Mouse (Mus musculus) forebrain, embryonic 13.5 days (tissue): ENCODE data around the gene Bmp2k. TPM values are rescaled to one million over a fixed set of nuclear protein-coding genes. Genes with fewer than 3 reads are reported as not detected.

Experiments used
- ATAC-seq: fragments of 200-750 bp; cut with Nextera tagmentation; 2 replicates; pipeline ENCODE4 v1.8.0; 2017
- H3K27ac ChIP-seq: fragments of 300-500 bp; sonication (generic); 2 replicates; pipeline ENCODE4 v1.5.1; 2015; ENCODE audit warnings: inconsistent platforms, mild to moderate bottlenecking, moderate library complexity
- H3K27me3 ChIP-seq: fragments of 300-500 bp; sonication (generic); 2 replicates; pipeline ENCODE4 v1.6.1; 2015; ENCODE audit warnings: mild to moderate bottlenecking, inconsistent platforms
- H3K36me3 ChIP-seq: fragments of 300-500 bp; sonication (generic); 2 replicates; pipeline ENCODE4 v1.6.1; 2015; ENCODE audit warnings: mild to moderate bottlenecking, inconsistent platforms; ENCODE audit not compliant: poor library complexity, severe bottlenecking
- H3K4me1 ChIP-seq: fragments of 300-500 bp; sonication (generic); 2 replicates; pipeline ENCODE4 v1.6.1; 2015; ENCODE audit warnings: inconsistent platforms
- H3K4me2 ChIP-seq: fragments of 300-500 bp; sonication (generic); 2 replicates; pipeline ENCODE4 v1.6.1; 2015; ENCODE audit warnings: inconsistent platforms, mild to moderate bottlenecking, moderate library complexity
- H3K4me3 ChIP-seq: fragments of 300-500 bp; sonication (generic); 2 replicates; pipeline ENCODE4 v1.5.1; 2015; ENCODE audit warnings: mild to moderate bottlenecking, inconsistent platforms
- H3K9ac ChIP-seq: fragments of 300-500 bp; sonication (generic); 2 replicates; pipeline ENCODE4 v1.6.1; 2015; ENCODE audit warnings: mild to moderate bottlenecking, inconsistent platforms
- H3K9me3 ChIP-seq: fragments of 300-500 bp; sonication (generic); replicated peaks from 2 replicates; pipeline ENCODE4 v1.6.1; 2016; ENCODE audit warnings: inconsistent platforms
- WGBS: fragments of 180-500 bp; shearing (Covaris S2); methylation state at CpG from one replicate; pipeline ENCODE4 v1.1.7; 2015; 5-methylcytosine and 5-hydroxymethylcytosine counted together
- polyA plus RNA-seq: library from polyadenylated mRNA; unstranded; fragments of >200 nt; fragmentation: Nextera tagmentation; extraction: Ambion mirVana; gene quantifications from 2 replicates; pipeline ENCODE4 v1.2.1, GENCODE M21; 2015

The Bmp2k gene
- polyA plus RNA-seq, 1 experiment from 2014 or later, result 9.3 TPM

GRCm38 (mm10) chr5:96976150-96976549, 21.3 kb upstream of the Bmp2k start:
- Histone ChIP-seq H3K27me3 (no peaks in the 10 kb centered on the region), H3K4me1 (peaks cover 18% of the 10 kb centered on the region), H3K4me2 (no peak overlapping the region), H3K36me3 (no peaks in the 10 kb centered on the region), H3K9me3 (no peaks in the 10 kb centered on the region), H3K27ac (no peak overlapping the region), H3K4me3 (no peak overlapping the region), H3K9ac (no peak overlapping the region)
- 90% methylated on average over 3 of the region's 3 CpGs for WGBS
- no peak for ATAC-seq

GRCm38 (mm10) chr5:96979296-96980007, 18.0 kb upstream of the Bmp2k start:
- 52% methylated on average over 13 of the region's 13 CpGs for WGBS
- Histone ChIP-seq H3K27me3 (no peaks in the 10 kb centered on the region), H3K4me1 (peaks cover 17% of the 10 kb centered on the region), H3K4me2 (peak overlapping the region; percentile 22; the same call in 1 of the 2 replicates), H3K4me3 (no peak overlapping the region), H3K9ac (no peak overlapping the region), H3K27ac (no peak overlapping the region), H3K9me3 (no peaks in the 10 kb centered on the region), H3K36me3 (no peaks in the 10 kb centered on the region)
- ATAC-seq, result 0 out of 2 replicates have a peak, but pooled peaks have one; percentile 33

- H3K4me2 ChIP-seq, result peak overlapping the region; percentile 22; the same call in 1 of the 2 replicates
- no peak overlapping the region for H3K9ac ChIP-seq
- no peak overlapping the region for H3K27ac ChIP-seq
- H3K4me1 ChIP-seq, result peaks cover 14% of the 10 kb centered on the region
- no peaks in the 10 kb centered on the region for H3K27me3 ChIP-seq
- H3K9me3 ChIP-seq, result no peaks in the 10 kb centered on the region
- WGBS, result 17% methylated on average over 15 of the region's 15 CpGs
- no peak overlapping the region for H3K4me3 ChIP-seq
- no peaks in the 10 kb centered on the region for H3K36me3 ChIP-seq
- no peak for ATAC-seq
Measured at GRCm38 (mm10) chr5:96980008-96980634, 17.4 kb upstream of the Bmp2k start.

GRCm38 (mm10) chr5:96981987-96982386, 15.5 kb upstream of the Bmp2k start:
- Histone ChIP-seq H3K9me3 (no peaks in the 10 kb centered on the region), H3K4me2 (no peak overlapping the region), H3K9ac (no peak overlapping the region), H3K4me1 (peaks cover 14% of the 10 kb centered on the region), H3K27me3 (no peaks in the 10 kb centered on the region), H3K4me3 (no peak overlapping the region), H3K27ac (no peak overlapping the region), H3K36me3 (no peaks in the 10 kb centered on the region)
- 72% methylated on average over 3 of the region's 3 CpGs for WGBS
- ATAC-seq, result no peak

- peaks cover 14% of the 10 kb centered on the region for H3K4me1 ChIP-seq
- no peak for ATAC-seq
- no peaks in the 10 kb centered on the region for H3K9me3 ChIP-seq
- no peaks in the 10 kb centered on the region for H3K36me3 ChIP-seq
- H3K27me3 ChIP-seq, result no peaks in the 10 kb centered on the region
- H3K4me2 ChIP-seq, result no peak overlapping the region
- no peak overlapping the region for H3K4me3 ChIP-seq
- no peak overlapping the region for H3K27ac ChIP-seq
- H3K9ac ChIP-seq, result no peak overlapping the region
- 87% methylated on average over 7 of the region's 7 CpGs for WGBS
Measured at GRCm38 (mm10) chr5:96983142-96983541, 14.3 kb upstream of the Bmp2k start.

- Histone ChIP-seq H3K27me3 (no peaks in the 10 kb centered on the region), H3K27ac (no peak overlapping the region), H3K4me1 (no peaks in the 10 kb centered on the region), H3K9me3 (no peaks in the 10 kb centered on the region), H3K4me3 (no peak overlapping the region), H3K4me2 (no peak overlapping the region), H3K36me3 (no peaks in the 10 kb centered on the region), H3K9ac (no peak overlapping the region)
- no peak for ATAC-seq
- 86% methylated on average over 3 of the region's 3 CpGs for WGBS
Measured at GRCm38 (mm10) chr5:96986850-96987249, 10.6 kb upstream of the Bmp2k start.

GRCm38 (mm10) chr5:96988880-96989279, 8.6 kb upstream of the Bmp2k start:
- no peaks in the 10 kb centered on the region for H3K4me1 ChIP-seq
- H3K9me3 ChIP-seq, result no peaks in the 10 kb centered on the region
- H3K36me3 ChIP-seq, result no peaks in the 10 kb centered on the region
- no peak overlapping the region for H3K9ac ChIP-seq
- H3K4me2 ChIP-seq, result no peak overlapping the region
- H3K27ac ChIP-seq, result no peak overlapping the region
- no peaks in the 10 kb centered on the region for H3K27me3 ChIP-seq
- H3K4me3 ChIP-seq, result no peak overlapping the region
- WGBS, result 95% methylated on average over 4 of the region's 4 CpGs
- ATAC-seq, result no peak

- no peaks in the 10 kb centered on the region for H3K27me3 ChIP-seq
- no peak overlapping the region for H3K4me2 ChIP-seq
- no peak overlapping the region for H3K9ac ChIP-seq
- no peaks in the 10 kb centered on the region for H3K36me3 ChIP-seq
- H3K27ac ChIP-seq, result no peak overlapping the region
- H3K9me3 ChIP-seq, result no peaks in the 10 kb centered on the region
- H3K4me1 ChIP-seq, result peaks cover 5% of the 10 kb centered on the region; the same call in 1 of the 2 replicates
- H3K4me3 ChIP-seq, result no peak overlapping the region
- 92% methylated on average over 6 of the region's 6 CpGs for WGBS
- no peak for ATAC-seq
Measured at GRCm38 (mm10) chr5:96991156-96991555, 6.3 kb upstream of the Bmp2k start.

- no peaks in the 10 kb centered on the region for H3K9me3 ChIP-seq
- no peak overlapping the region for H3K9ac ChIP-seq
- ATAC-seq, result no peak
- H3K4me2 ChIP-seq, result no peak overlapping the region
- H3K4me3 ChIP-seq, result no peak overlapping the region
- no peak overlapping the region for H3K27ac ChIP-seq
- peaks cover 13% of the 10 kb centered on the region for H3K4me1 ChIP-seq
- WGBS, result 86% methylated on average over 5 of the region's 5 CpGs
- H3K36me3 ChIP-seq, result no peaks in the 10 kb centered on the region
- H3K27me3 ChIP-seq, result no peaks in the 10 kb centered on the region
Measured at GRCm38 (mm10) chr5:96992651-96993050, 4.8 kb upstream of the Bmp2k start.

GRCm38 (mm10) chr5:96993057-96993456, 4.4 kb upstream of the Bmp2k start:
- Histone ChIP-seq H3K27ac (no peak overlapping the region), H3K4me1 (peaks cover 13% of the 10 kb centered on the region)
- WGBS, result 83% methylated on average over 8 of the region's 8 CpGs

GRCm38 (mm10) chr5:96995791-96996190, 1.7 kb upstream of the Bmp2k start:
- no peaks in the 10 kb centered on the region for H3K27me3 ChIP-seq
- 56% methylated on average over 5 of the region's 5 CpGs for WGBS
- no peaks in the 10 kb centered on the region for H3K36me3 ChIP-seq
- no peak overlapping the region for H3K27ac ChIP-seq
- no peak overlapping the region for H3K4me3 ChIP-seq
- peaks cover 31% of the 10 kb centered on the region for H3K4me1 ChIP-seq
- H3K9me3 ChIP-seq, result no peaks in the 10 kb centered on the region
- no peak overlapping the region for H3K4me2 ChIP-seq
- no peak overlapping the region for H3K9ac ChIP-seq
- ATAC-seq, result no peak

More at GRCm38 (mm10) chr5:96993057-96993456, 4.4 kb upstream of the Bmp2k start:
- H3K27me3 ChIP-seq, result no peaks in the 10 kb centered on the region
- no peaks in the 10 kb centered on the region for H3K36me3 ChIP-seq
- no peak overlapping the region for H3K4me3 ChIP-seq
- H3K4me2 ChIP-seq, result no peak overlapping the region
- no peaks in the 10 kb centered on the region for H3K9me3 ChIP-seq
- ATAC-seq, result no peak
- H3K9ac ChIP-seq, result no peak overlapping the region

GRCm38 (mm10) chr5:96996401-96997309, 834 bp upstream of the Bmp2k start:
- H3K9me3 ChIP-seq, result no peaks in the 10 kb centered on the region
- peaks cover 31% of the 10 kb centered on the region for H3K4me1 ChIP-seq
- peak overlapping the region; percentile 63 for H3K4me3 ChIP-seq
- H3K9ac ChIP-seq, result peak overlapping the region; percentile 79
- no peak for ATAC-seq
- 14% methylated on average over 39 of the region's 39 CpGs for WGBS
- H3K36me3 ChIP-seq, result no peaks in the 10 kb centered on the region
- no peaks in the 10 kb centered on the region for H3K27me3 ChIP-seq
- peak overlapping the region; percentile 91 for H3K4me2 ChIP-seq
- peak overlapping the region; percentile 88 for H3K27ac ChIP-seq
